Mouse (Mus musculus): ENCODE results near the gene Mbtps2. TPM values are rescaled to one million over a fixed set of nuclear protein-coding genes. Genes with fewer than 3 reads are reported as not detected.

Gene Mbtps2
- polyA plus RNA-seq (2012; fragmentation: generic; extraction: Trizol), result 1 to 10 TPM in 1 of 2 experiments, under 1 TPM in 1; 0.91 to 4.4 TPM

DNA sequence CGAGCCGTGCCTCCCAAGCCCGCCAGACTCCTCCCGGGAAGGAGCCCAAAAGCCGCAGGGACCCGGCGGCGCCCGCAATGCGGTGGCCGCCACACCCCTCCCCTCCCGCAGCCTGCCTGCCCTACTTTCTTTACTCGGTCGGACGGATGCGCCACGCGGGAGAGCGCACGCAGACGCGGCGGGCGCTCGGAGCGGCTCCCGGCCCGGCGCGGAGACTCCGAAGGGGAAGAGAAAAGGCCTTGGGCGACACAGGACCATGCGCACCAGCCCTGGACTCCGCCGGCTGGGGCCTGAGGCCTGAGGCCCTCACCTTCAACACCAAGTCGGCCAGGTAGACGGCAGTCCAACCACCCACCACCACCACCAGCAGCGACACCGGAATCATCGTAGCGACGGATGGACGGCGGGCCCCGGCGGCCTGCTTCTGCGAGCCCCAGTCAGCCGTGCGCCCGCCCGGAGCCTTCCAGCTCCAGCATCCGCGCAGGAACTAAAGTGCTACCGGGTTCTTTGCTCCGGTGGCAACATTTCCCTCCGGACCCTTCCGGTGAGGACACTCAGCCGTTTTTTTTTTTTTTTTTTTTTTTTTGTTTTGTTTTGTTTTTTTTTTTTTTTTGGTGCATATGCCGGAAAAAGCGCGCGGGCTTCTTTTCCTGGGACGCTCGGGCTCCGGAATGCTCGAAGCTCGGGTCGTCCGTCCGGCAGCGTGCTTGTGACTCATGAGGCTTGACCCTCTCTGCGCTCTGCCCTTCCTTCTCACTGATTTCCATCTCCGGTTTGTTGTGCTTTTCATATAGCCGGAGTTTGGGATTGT is at the start of gene Mbtps2:
TSS of gene Mbtps2 (minus strand) at position 530 of the 811 bp plus-strand sequence.

DNA sequence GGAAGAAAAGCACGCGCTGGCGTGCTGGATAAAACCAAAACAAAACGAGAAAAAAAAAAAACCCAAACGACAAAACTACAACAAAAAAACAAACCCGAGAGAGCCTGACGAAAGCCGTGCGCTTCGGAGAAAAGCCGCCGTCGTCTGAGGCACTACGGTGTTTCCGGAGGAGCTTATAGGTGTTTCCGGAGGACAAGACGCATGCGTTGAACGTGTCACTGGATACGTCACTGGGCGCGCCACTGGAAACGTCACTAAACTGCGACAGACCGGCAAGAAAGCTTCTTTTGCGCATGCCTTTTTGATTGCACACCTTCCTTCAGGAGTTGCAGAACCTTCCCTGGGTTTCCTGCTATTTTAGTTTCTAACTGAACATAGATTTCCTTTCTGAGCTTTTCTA is 29.7 kb downstream of the Mbtps2 start, which contains the start of gene Yy2:
TSS of gene Yy2 (minus strand) at position 146 of the 400 bp plus-strand sequence.

GRCm38 (mm10) chrX:157491944-157492726 is 106.4 kb downstream of the Mbtps2 start, which contains the start of gene Sms:
Gene Sms (minus strand): TSS chrX:157492287.

Other genes with a start within 250 kb of the Mbtps2 start
- gene Phex, start 183.4 kb downstream of the Mbtps2 start, polyA plus RNA-seq (2012; fragmentation: generic; extraction: Trizol), result 1 to 10 TPM in 1 of 2 experiments, under 1 TPM in 1; 0.15 to 5.1 TPM
- 10 to 100 TPM in 1 of 2 experiments, 1 to 10 TPM in 1; 7.2 to 60.7 TPM for gene Sms, start 106.4 kb downstream of the Mbtps2 start, polyA plus RNA-seq (2012; fragmentation: generic; extraction: Trizol)
- gene Yy2, start 29.7 kb downstream of the Mbtps2 start, polyA plus RNA-seq (2012; fragmentation: generic; extraction: Trizol), result under 1 TPM; 0.12 to 0.52 TPM
- gene Smpx, start 100.2 kb upstream of the Mbtps2 start, polyA plus RNA-seq (2012; fragmentation: generic; extraction: Trizol), result not detected
- not detected for gene Klhl34, start 219.7 kb upstream of the Mbtps2 start, polyA plus RNA-seq (2012; fragmentation: generic; extraction: Trizol)

Measured in C3H10T1/2 (cell line).